Mouse (Mus musculus): ENCODE measurements around the gene Klf13. TPM values are rescaled to one million over a fixed set of nuclear protein-coding genes. Genes with fewer than 3 reads are reported as not detected.
A peak's percentile ranks its signal among the peaks of the same experiment; 100 is the strongest.

Klf13 gene
- polyA plus RNA-seq, 1 experiment from 2014 or later, result 32.0 TPM

- no peaks in the 10 kb centered on the region for H3K27me3 ChIP-seq (ENCODE audit: control insufficient read depth, insufficient read depth, low read length)
- no peaks in the 10 kb centered on the region for H3K36me3 ChIP-seq (ENCODE audit: control insufficient read depth, insufficient read depth, low read length)
- DNase-seq (ENCODE audit: low spot score, missing footprints), result peak; percentile 94
- no peaks in the 10 kb centered on the region for H3K9me3 ChIP-seq (ENCODE audit: control insufficient read depth, low read length)
- peak; percentile 82 for ATAC-seq (ENCODE audit: low FRiP score)
- no peak overlapping the region for H3K27ac ChIP-seq (ENCODE audit: low read depth, low read length)
- peaks cover 14% of the 10 kb centered on the region for H3K4me1 ChIP-seq (ENCODE audit: control insufficient read depth, insufficient read depth, low read length)
- 2% methylated on average over 22 of the region's 22 CpGs for WGBS
- H3K4me3 ChIP-seq (ENCODE audit: low read depth, low read length), result peak overlapping the region; percentile 20
- H3K4me2 ChIP-seq, result peak overlapping the region; percentile 53
- H3K9ac ChIP-seq (ENCODE audit: low read length), result peak overlapping the region; percentile 58; the same call in 1 of the 2 replicates
Measured at GRCm38 (mm10) chr7:63896968-63897468, 41.7 kb downstream of the Klf13 start.

- Histone ChIP-seq H3K4me1 (ENCODE audit: control insufficient read depth, insufficient read depth, low read length) (peaks cover 14% of the 10 kb centered on the region), H3K4me3 (ENCODE audit: low read depth, low read length) (peak overlapping the region; percentile 20), H3K27ac (ENCODE audit: low read depth, low read length) (no peak overlapping the region), H3K9me3 (ENCODE audit: control insufficient read depth, low read length) (no peaks in the 10 kb centered on the region), H3K27me3 (ENCODE audit: control insufficient read depth, insufficient read depth, low read length) (no peaks in the 10 kb centered on the region), H3K4me2 (peak overlapping the region; percentile 53), H3K9ac (ENCODE audit: low read length) (peak overlapping the region; percentile 58; the same call in 1 of the 2 replicates), H3K36me3 (ENCODE audit: control insufficient read depth, insufficient read depth, low read length) (0 out of 2 replicates have a peak, but pooled peaks cover 1% of the 10 kb centered on the region)
- WGBS, result 20% methylated on average over 17 of the region's 17 CpGs
- DNase-seq (ENCODE audit: low spot score, missing footprints) (no peak), ATAC-seq (ENCODE audit: low FRiP score) (peak; percentile 78)
Measured at GRCm38 (mm10) chr7:63896276-63896967, 42.3 kb downstream of the Klf13 start.

GRCm38 (mm10) chr7:63895223-63895622 is 43.5 kb downstream of the Klf13 start:
- Histone ChIP-seq H3K4me3 (ENCODE audit: low read depth, low read length) (no peak overlapping the region), H3K27me3 (ENCODE audit: control insufficient read depth, insufficient read depth, low read length) (no peaks in the 10 kb centered on the region), H3K36me3 (ENCODE audit: control insufficient read depth, insufficient read depth, low read length) (peaks cover 4% of the 10 kb centered on the region; the same call in 1 of the 2 replicates), H3K27ac (ENCODE audit: low read depth, low read length) (no peak overlapping the region), H3K4me1 (ENCODE audit: control insufficient read depth, insufficient read depth, low read length) (peaks cover 14% of the 10 kb centered on the region), H3K9ac (ENCODE audit: low read length) (no peak overlapping the region), H3K9me3 (ENCODE audit: control insufficient read depth, low read length) (no peaks in the 10 kb centered on the region), H3K4me2 (no peak overlapping the region)
- DNase-seq (ENCODE audit: low spot score, missing footprints), result no peak
- ATAC-seq (ENCODE audit: low FRiP score), result no peak
- WGBS, result 95% methylated on average over 3 of the region's 3 CpGs

GRCm38 (mm10) chr7:63894662-63895061 is 44.1 kb downstream of the Klf13 start:
- WGBS, result 85% methylated on average over 4 of the region's 4 CpGs
- ATAC-seq (ENCODE audit: low FRiP score), result no peak

GRCm38 (mm10) chr7:63893729-63894128 is 45.0 kb downstream of the Klf13 start:
- WGBS, result 65% methylated on average over 4 of the region's 4 CpGs
- Histone ChIP-seq H3K9ac (ENCODE audit: low read length) (no peak overlapping the region), H3K9me3 (ENCODE audit: control insufficient read depth, low read length) (no peaks in the 10 kb centered on the region), H3K4me2 (no peak overlapping the region), H3K4me3 (ENCODE audit: low read depth, low read length) (no peak overlapping the region), H3K27ac (ENCODE audit: low read depth, low read length) (no peak overlapping the region), H3K27me3 (ENCODE audit: control insufficient read depth, insufficient read depth, low read length) (no peaks in the 10 kb centered on the region), H3K4me1 (ENCODE audit: control insufficient read depth, insufficient read depth, low read length) (peaks cover 14% of the 10 kb centered on the region), H3K36me3 (ENCODE audit: control insufficient read depth, insufficient read depth, low read length) (peaks cover 4% of the 10 kb centered on the region; the same call in 1 of the 2 replicates)
- ATAC-seq (ENCODE audit: low FRiP score), result no peak
- DNase-seq (ENCODE audit: low spot score, missing footprints), result no peak

More at GRCm38 (mm10) chr7:63894662-63895061, 44.1 kb downstream of the Klf13 start:
- H3K36me3 ChIP-seq (ENCODE audit: control insufficient read depth, insufficient read depth, low read length), result peaks cover 4% of the 10 kb centered on the region; the same call in 1 of the 2 replicates
- H3K9me3 ChIP-seq (ENCODE audit: control insufficient read depth, low read length), result no peaks in the 10 kb centered on the region
- no peak for DNase-seq (ENCODE audit: low spot score, missing footprints)
- H3K27ac ChIP-seq (ENCODE audit: low read depth, low read length), result no peak overlapping the region
- H3K9ac ChIP-seq (ENCODE audit: low read length), result no peak overlapping the region
- H3K27me3 ChIP-seq (ENCODE audit: control insufficient read depth, insufficient read depth, low read length), result no peaks in the 10 kb centered on the region
- H3K4me1 ChIP-seq (ENCODE audit: control insufficient read depth, insufficient read depth, low read length), result peaks cover 14% of the 10 kb centered on the region
- H3K4me2 ChIP-seq, result no peak overlapping the region
- no peak overlapping the region for H3K4me3 ChIP-seq (ENCODE audit: low read depth, low read length)

- Histone ChIP-seq H3K9ac (ENCODE audit: low read length) (no peak overlapping the region), H3K27me3 (ENCODE audit: control insufficient read depth, insufficient read depth, low read length) (no peaks in the 10 kb centered on the region), H3K4me3 (ENCODE audit: low read depth, low read length) (no peak overlapping the region), H3K9me3 (ENCODE audit: control insufficient read depth, low read length) (no peaks in the 10 kb centered on the region), H3K36me3 (ENCODE audit: control insufficient read depth, insufficient read depth, low read length) (peaks cover 4% of the 10 kb centered on the region; the same call in 1 of the 2 replicates), H3K27ac (ENCODE audit: low read depth, low read length) (no peak overlapping the region), H3K4me1 (ENCODE audit: control insufficient read depth, insufficient read depth, low read length) (peaks cover 14% of the 10 kb centered on the region), H3K4me2 (no peak overlapping the region)
- DNase-seq (ENCODE audit: low spot score, missing footprints) (no peak), ATAC-seq (ENCODE audit: low FRiP score) (no peak)
- whole genome bisulfite sequencing, result 94% methylated on average over 5 of the region's 5 CpGs
Measured at GRCm38 (mm10) chr7:63893201-63893600, 45.5 kb downstream of the Klf13 start.

GRCm38 (mm10) chr7:63891488-63892075 is 47.1 kb downstream of the Klf13 start:
- Histone ChIP-seq H3K9me3 (ENCODE audit: control insufficient read depth, low read length) (no peaks in the 10 kb centered on the region), H3K9ac (ENCODE audit: low read length) (no peak overlapping the region), H3K27ac (ENCODE audit: low read depth, low read length) (no peak overlapping the region), H3K4me1 (ENCODE audit: control insufficient read depth, insufficient read depth, low read length) (peaks cover 4% of the 10 kb centered on the region), H3K4me2 (no peak overlapping the region), H3K27me3 (ENCODE audit: control insufficient read depth, insufficient read depth, low read length) (no peaks in the 10 kb centered on the region), H3K4me3 (ENCODE audit: low read depth, low read length) (no peak overlapping the region), H3K36me3 (ENCODE audit: control insufficient read depth, insufficient read depth, low read length) (peaks cover 4% of the 10 kb centered on the region; the same call in 1 of the 2 replicates)
- DNase-seq (ENCODE audit: low spot score, missing footprints) (no peak), ATAC-seq (ENCODE audit: low FRiP score) (no peak; the same call in 1 of the 2 replicates)
- WGBS, result 73% methylated on average over 43 of the region's 43 CpGs

GRCm38 (mm10) chr7:63889116-63889975 is 49.4 kb downstream of the Klf13 start:
- ATAC-seq (ENCODE audit: low FRiP score) (0 out of 2 replicates have a peak, but pooled peaks have one; percentile 18), DNase-seq (ENCODE audit: low spot score, missing footprints) (no peak)
- H3K36me3 ChIP-seq (ENCODE audit: control insufficient read depth, insufficient read depth, low read length), result peaks cover 4% of the 10 kb centered on the region; the same call in 1 of the 2 replicates
- H3K9me3 ChIP-seq (ENCODE audit: control insufficient read depth, low read length), result no peaks in the 10 kb centered on the region
- no peak overlapping the region for H3K4me3 ChIP-seq (ENCODE audit: low read depth, low read length)
- no peaks in the 10 kb centered on the region for H3K4me1 ChIP-seq (ENCODE audit: control insufficient read depth, insufficient read depth, low read length)
- no peaks in the 10 kb centered on the region for H3K27me3 ChIP-seq (ENCODE audit: control insufficient read depth, insufficient read depth, low read length)
- WGBS, result 66% methylated on average over 9 of the region's 9 CpGs
- no peak overlapping the region for H3K27ac ChIP-seq (ENCODE audit: low read depth, low read length)
- no peak overlapping the region for H3K4me2 ChIP-seq
- no peak overlapping the region for H3K9ac ChIP-seq (ENCODE audit: low read length)

Measured in midbrain, embryonic 11.5 days (tissue).